Mouse (Mus musculus): ENCODE data around the gene Ehd4. TPM values are rescaled to one million over a fixed set of nuclear protein-coding genes. Genes with fewer than 3 reads are reported as not detected.

The Ehd4 gene
- polyA plus RNA-seq, 1 experiment from 2014 or later = 43.4 TPM

GRCm38 (mm10) chr2:120142336-120142735 lies 12.1 kb downstream of the Ehd4 start:
- Histone ChIP-seq H3K27me3 (replicated peaks) (no peaks in the 10 kb centered on the region), H3K36me3 (no peaks in the 10 kb centered on the region), H3K27ac (no peak overlapping the region), H3K4me3 (replicated peaks) (no peak overlapping the region), H3K9ac (no peak overlapping the region), H3K9me3 (no peaks in the 10 kb centered on the region), H3K4me1 (peaks cover 4% of the 10 kb centered on the region; the same call in 1 of the 2 replicates), H3K4me2 (no peak overlapping the region)
- ATAC-seq (ENCODE audit: insufficient read depth, low FRiP score, low read depth) = no peak
- WGBS = 71% methylated on average over 5 of the region's 5 CpGs

- no peak overlapping the region for H3K9ac ChIP-seq
- no peaks in the 10 kb centered on the region for H3K36me3 ChIP-seq
- no peak for ATAC-seq (ENCODE audit: insufficient read depth, low FRiP score, low read depth)
- H3K4me3 ChIP-seq (replicated peaks) = no peak overlapping the region
- H3K4me1 ChIP-seq = peaks cover 4% of the 10 kb centered on the region; the same call in 1 of the 2 replicates
- H3K9me3 ChIP-seq = no peaks in the 10 kb centered on the region
- WGBS = 76% methylated on average over 1 of the region's 1 CpGs
- no peaks in the 10 kb centered on the region for H3K27me3 ChIP-seq (replicated peaks)
- no peak overlapping the region for H3K27ac ChIP-seq
- H3K4me2 ChIP-seq = no peak overlapping the region
These were observed 12.7 kb downstream of the Ehd4 start for GRCm38 (mm10) chr2:120141671-120142070.

GRCm38 (mm10) chr2:120140326-120140725 lies 14.1 kb downstream of the Ehd4 start:
- no peaks in the 10 kb centered on the region for H3K27me3 ChIP-seq (replicated peaks)
- no peaks in the 10 kb centered on the region for H3K36me3 ChIP-seq
- no peaks in the 10 kb centered on the region for H3K9me3 ChIP-seq
- no peak overlapping the region for H3K4me3 ChIP-seq (replicated peaks)
- 78% methylated on average over 5 of the region's 5 CpGs for WGBS
- H3K4me2 ChIP-seq = no peak overlapping the region
- no peak overlapping the region for H3K9ac ChIP-seq
- H3K27ac ChIP-seq = no peak overlapping the region
- peaks cover 4% of the 10 kb centered on the region; the same call in 1 of the 2 replicates for H3K4me1 ChIP-seq
- ATAC-seq (ENCODE audit: insufficient read depth, low FRiP score, low read depth) = no peak

- ATAC-seq (ENCODE audit: insufficient read depth, low FRiP score, low read depth) = no peak
- H3K9me3 ChIP-seq = no peaks in the 10 kb centered on the region
These were observed 15.3 kb downstream of the Ehd4 start for GRCm38 (mm10) chr2:120139091-120139490.

GRCm38 (mm10) chr2:120137281-120137680 lies 17.1 kb downstream of the Ehd4 start:
- no peak for ATAC-seq (ENCODE audit: insufficient read depth, low FRiP score, low read depth)
- no peaks in the 10 kb centered on the region for H3K27me3 ChIP-seq (replicated peaks)
- 65% methylated on average over 5 of the region's 5 CpGs for WGBS

More at GRCm38 (mm10) chr2:120139091-120139490, 15.3 kb downstream of the Ehd4 start:
- no peak overlapping the region for H3K4me2 ChIP-seq
- whole genome bisulfite sequencing = 81% methylated on average over 1 of the region's 1 CpGs
- H3K27ac ChIP-seq = no peak overlapping the region
- H3K4me1 ChIP-seq = peaks cover 4% of the 10 kb centered on the region; the same call in 1 of the 2 replicates
- no peak overlapping the region for H3K4me3 ChIP-seq (replicated peaks)
- H3K36me3 ChIP-seq = no peaks in the 10 kb centered on the region
- no peaks in the 10 kb centered on the region for H3K27me3 ChIP-seq (replicated peaks)
- H3K9ac ChIP-seq = no peak overlapping the region

GRCm38 (mm10) chr2:120134453-120135075 lies 19.8 kb downstream of the Ehd4 start:
- Histone ChIP-seq H3K9ac (no peak overlapping the region), H3K27ac (peak overlapping the region; percentile 44), H3K36me3 (no peaks in the 10 kb centered on the region), H3K27me3 (replicated peaks) (no peaks in the 10 kb centered on the region), H3K4me1 (peaks cover 4% of the 10 kb centered on the region; the same call in 1 of the 2 replicates), H3K4me3 (replicated peaks) (no peak overlapping the region), H3K4me2 (no peak overlapping the region), H3K9me3 (no peaks in the 10 kb centered on the region)
- ATAC-seq (ENCODE audit: insufficient read depth, low FRiP score, low read depth) = no peak

More at GRCm38 (mm10) chr2:120137281-120137680, 17.1 kb downstream of the Ehd4 start:
- H3K36me3 ChIP-seq = no peaks in the 10 kb centered on the region
- no peak overlapping the region for H3K27ac ChIP-seq
- no peaks in the 10 kb centered on the region for H3K9me3 ChIP-seq
- no peak overlapping the region for H3K4me3 ChIP-seq (replicated peaks)
- peaks cover 4% of the 10 kb centered on the region; the same call in 1 of the 2 replicates for H3K4me1 ChIP-seq
- H3K4me2 ChIP-seq = no peak overlapping the region
- no peak overlapping the region for H3K9ac ChIP-seq

- ATAC-seq (ENCODE audit: insufficient read depth, low FRiP score, low read depth) = no peak
- H3K4me2 ChIP-seq = no peak overlapping the region
- H3K4me3 ChIP-seq (replicated peaks) = no peak overlapping the region
- H3K4me1 ChIP-seq = peaks cover 15% of the 10 kb centered on the region
- H3K9me3 ChIP-seq = no peaks in the 10 kb centered on the region
- no peak overlapping the region for H3K9ac ChIP-seq
- 0 out of 2 replicates have a peak, but pooled peaks cover 1% of the 10 kb centered on the region for H3K36me3 ChIP-seq
- 56% methylated on average over 1 of the region's 1 CpGs for WGBS
- no peaks in the 10 kb centered on the region for H3K27me3 ChIP-seq (replicated peaks)
- H3K27ac ChIP-seq = no peak overlapping the region
These were observed 22.5 kb downstream of the Ehd4 start for GRCm38 (mm10) chr2:120131881-120132280.

- Histone ChIP-seq H3K4me2 (no peak overlapping the region), H3K4me3 (replicated peaks) (no peak overlapping the region), H3K27me3 (replicated peaks) (no peaks in the 10 kb centered on the region), H3K36me3 (0 out of 2 replicates have a peak, but pooled peaks cover 3% of the 10 kb centered on the region), H3K9ac (no peak overlapping the region), H3K27ac (peak overlapping the region; percentile 65), H3K9me3 (no peaks in the 10 kb centered on the region), H3K4me1 (peaks cover 15% of the 10 kb centered on the region)
- no peak for ATAC-seq (ENCODE audit: insufficient read depth, low FRiP score, low read depth)
- 49% methylated on average over 8 of the region's 8 CpGs for WGBS
These were observed 25.0 kb downstream of the Ehd4 start for GRCm38 (mm10) chr2:120129252-120129908.

GRCm38 (mm10) chr2:120128611-120129051 lies 25.8 kb downstream of the Ehd4 start:
- 43% methylated on average over 1 of the region's 1 CpGs for WGBS

GRCm38 (mm10) chr2:120128011-120128410 lies 26.4 kb downstream of the Ehd4 start:
- Histone ChIP-seq H3K4me2 (no peak overlapping the region), H3K27me3 (replicated peaks) (no peaks in the 10 kb centered on the region), H3K9me3 (no peaks in the 10 kb centered on the region), H3K36me3 (0 out of 2 replicates have a peak, but pooled peaks cover 3% of the 10 kb centered on the region), H3K9ac (no peak overlapping the region), H3K4me3 (replicated peaks) (no peak overlapping the region), H3K4me1 (peaks cover 15% of the 10 kb centered on the region), H3K27ac (peak overlapping the region; percentile 65)
- ATAC-seq (ENCODE audit: insufficient read depth, low FRiP score, low read depth) = no peak

More at GRCm38 (mm10) chr2:120128611-120129051, 25.8 kb downstream of the Ehd4 start:
- H3K27me3 ChIP-seq (replicated peaks) = no peaks in the 10 kb centered on the region
- no peak overlapping the region for H3K4me2 ChIP-seq
- peak overlapping the region; percentile 65 for H3K27ac ChIP-seq
- peak; percentile 59; the same call in 1 of the 2 replicates for ATAC-seq (ENCODE audit: insufficient read depth, low FRiP score, low read depth)
- peaks cover 15% of the 10 kb centered on the region for H3K4me1 ChIP-seq
- H3K4me3 ChIP-seq (replicated peaks) = no peak overlapping the region
- 0 out of 2 replicates have a peak, but pooled peaks cover 3% of the 10 kb centered on the region for H3K36me3 ChIP-seq
- H3K9me3 ChIP-seq = no peaks in the 10 kb centered on the region
- no peak overlapping the region for H3K9ac ChIP-seq

- Histone ChIP-seq H3K9me3 (no peaks in the 10 kb centered on the region), H3K4me2 (no peak overlapping the region), H3K4me1 (peaks cover 18% of the 10 kb centered on the region), H3K9ac (no peak overlapping the region), H3K4me3 (replicated peaks) (no peak overlapping the region), H3K36me3 (0 out of 2 replicates have a peak, but pooled peaks cover 3% of the 10 kb centered on the region), H3K27ac (no peak overlapping the region), H3K27me3 (replicated peaks) (no peaks in the 10 kb centered on the region)
- no peak for ATAC-seq (ENCODE audit: insufficient read depth, low FRiP score, low read depth)
- WGBS = 84% methylated on average over 1 of the region's 1 CpGs
These were observed 27.5 kb downstream of the Ehd4 start for GRCm38 (mm10) chr2:120126901-120127300.

- no peaks in the 10 kb centered on the region for H3K27me3 ChIP-seq (replicated peaks)
- 85% methylated on average over 4 of the region's 4 CpGs for WGBS
- no peak overlapping the region for H3K27ac ChIP-seq
- no peaks in the 10 kb centered on the region for H3K9me3 ChIP-seq
- H3K4me3 ChIP-seq (replicated peaks) = no peak overlapping the region
- no peak for ATAC-seq (ENCODE audit: insufficient read depth, low FRiP score, low read depth)
- peaks cover 18% of the 10 kb centered on the region for H3K4me1 ChIP-seq
- no peak overlapping the region for H3K9ac ChIP-seq
- no peak overlapping the region for H3K4me2 ChIP-seq
- 0 out of 2 replicates have a peak, but pooled peaks cover 3% of the 10 kb centered on the region for H3K36me3 ChIP-seq
These were observed 28.0 kb downstream of the Ehd4 start for GRCm38 (mm10) chr2:120126408-120126807.
